Mouse (Mus musculus) stomach, postnatal 0 days (tissue): ENCODE data around the gene Itga3.

Source experiments
- CTCF ChIP-seq: IDR thresholded peaks from 2 replicates; pipeline ENCODE4 v1.5.1; 2016; ENCODE audit warnings: antibody characterized with exemption, low read depth, mild to moderate bottlenecking, moderate library complexity
- EP300 ChIP-seq: optimal IDR thresholded peaks from 2 replicates; pipeline ENCODE3; 2016; ENCODE audit warnings: antibody characterized with exemption

DNA sequence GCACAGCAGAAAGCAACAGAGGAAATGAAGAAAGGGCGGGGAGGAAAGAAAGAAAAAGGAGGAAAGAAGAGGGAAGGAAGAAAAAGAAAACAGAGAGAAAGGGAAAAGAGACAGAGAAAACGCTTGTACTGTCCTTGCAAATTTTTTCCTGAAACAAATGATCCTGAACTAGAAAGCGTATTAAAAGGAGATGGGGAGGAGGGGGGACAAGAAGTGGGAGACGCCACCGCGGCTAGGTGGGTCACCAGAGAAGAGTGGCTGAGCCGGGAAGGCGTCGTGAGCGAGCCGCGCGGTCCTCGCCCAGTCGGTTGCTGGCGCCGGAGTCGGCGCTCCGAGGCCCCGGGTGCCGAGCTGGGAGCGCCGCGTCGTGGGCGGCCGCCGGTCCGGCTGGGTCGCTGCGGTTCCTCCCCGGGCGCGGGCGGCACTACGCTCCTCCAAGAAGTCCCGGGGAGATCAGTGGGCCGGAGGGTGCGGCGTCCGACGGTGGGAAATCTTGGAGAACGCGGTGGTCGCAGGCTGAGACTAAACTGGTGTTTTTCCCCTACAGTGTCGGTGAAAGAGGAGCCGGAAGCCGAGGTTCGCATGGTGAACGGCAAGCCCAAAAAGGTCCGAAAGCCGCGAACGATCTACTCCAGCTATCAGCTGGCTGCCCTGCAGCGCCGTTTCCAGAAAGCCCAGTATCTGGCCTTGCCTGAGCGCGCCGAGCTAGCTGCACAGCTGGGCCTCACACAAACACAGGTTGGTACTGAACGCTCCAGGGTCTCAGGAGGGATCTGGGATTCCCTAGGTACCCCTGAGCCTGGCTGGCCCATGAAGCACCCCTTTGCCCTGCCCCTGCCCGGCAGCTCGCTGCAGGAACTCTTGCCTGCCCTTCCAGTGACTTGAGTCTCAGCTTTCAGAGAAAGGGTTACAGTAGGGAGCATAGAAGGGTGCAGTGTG, 44.8 kb upstream of the Itga3 start:
- no peak for TF ChIP-seq CTCF
- TF ChIP-seq EP300, result no peak
